Mouse (Mus musculus) cerebellum, postnatal 14 days (tissue): ENCODE results near the gene Rhbdf1.

ENCODE experiments used
- DNase-seq, 2 experiments: peaks; one replicate each; pipeline ENCODE4 v3.0.0; 2021; ENCODE audit warnings: mixed read lengths in 2 of 2

Gene Rhbdf1

DNA sequence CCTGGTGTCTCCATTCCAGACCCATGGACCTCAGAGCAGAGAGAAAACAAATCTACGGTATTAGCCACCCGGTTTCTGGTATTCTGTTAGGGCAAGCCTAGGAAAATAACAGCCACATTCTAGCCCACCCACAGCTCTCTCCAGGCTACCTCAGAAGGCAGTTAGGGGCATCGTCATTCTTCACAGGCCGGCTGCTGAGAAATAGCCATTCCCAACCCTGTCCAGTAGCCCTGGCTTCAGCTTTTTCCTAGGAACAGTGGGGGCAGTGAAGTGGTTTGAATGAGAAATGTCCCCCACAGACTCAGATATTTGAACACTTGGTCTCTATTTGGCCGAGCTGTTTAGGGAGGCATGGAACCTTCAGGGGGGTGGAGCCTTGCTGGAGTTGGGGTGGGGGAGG lies 32.7 kb downstream of the Rhbdf1 start:
- no peak for DNase-seq

DNA sequence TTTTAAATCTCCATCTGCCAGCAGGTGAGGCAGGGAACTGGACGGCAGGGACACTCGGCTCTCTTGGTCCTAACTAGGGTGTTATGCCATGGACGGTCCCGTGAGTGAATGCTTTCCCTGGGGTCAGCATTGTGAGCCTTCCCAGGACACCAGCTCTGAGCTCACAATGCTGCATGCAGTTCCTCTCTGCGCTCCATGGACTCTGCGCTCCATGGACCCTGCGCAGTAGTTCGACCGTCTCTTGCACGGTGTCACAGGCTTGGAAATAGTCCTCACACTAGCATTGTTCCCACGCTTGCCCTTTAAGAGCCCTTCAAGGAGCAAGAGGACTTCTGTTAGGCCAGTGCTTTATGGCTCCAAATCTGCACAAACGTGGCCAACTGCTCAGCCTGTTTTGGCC lies 33.2 kb downstream of the Rhbdf1 start:
- no peak for DNase-seq

DNA sequence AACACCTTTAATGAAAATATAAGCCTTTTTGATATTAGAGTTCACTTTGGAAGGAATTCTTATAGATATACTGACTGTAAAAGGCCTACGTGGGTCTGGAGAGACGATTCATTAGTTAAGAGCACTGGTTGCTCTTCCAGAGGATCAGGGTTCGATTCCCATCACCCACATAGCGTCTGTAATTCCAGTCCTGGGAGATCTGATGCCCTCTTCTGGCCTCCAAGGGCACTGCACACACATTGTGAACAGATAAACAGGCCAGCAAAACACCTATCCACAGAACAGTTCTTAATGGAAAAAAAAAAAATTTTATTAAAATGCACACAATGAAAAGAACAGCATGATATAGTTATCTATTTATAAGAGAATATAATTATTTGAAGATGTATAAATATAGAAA lies 34.8 kb downstream of the Rhbdf1 start:
- no peak for DNase-seq

DNA sequence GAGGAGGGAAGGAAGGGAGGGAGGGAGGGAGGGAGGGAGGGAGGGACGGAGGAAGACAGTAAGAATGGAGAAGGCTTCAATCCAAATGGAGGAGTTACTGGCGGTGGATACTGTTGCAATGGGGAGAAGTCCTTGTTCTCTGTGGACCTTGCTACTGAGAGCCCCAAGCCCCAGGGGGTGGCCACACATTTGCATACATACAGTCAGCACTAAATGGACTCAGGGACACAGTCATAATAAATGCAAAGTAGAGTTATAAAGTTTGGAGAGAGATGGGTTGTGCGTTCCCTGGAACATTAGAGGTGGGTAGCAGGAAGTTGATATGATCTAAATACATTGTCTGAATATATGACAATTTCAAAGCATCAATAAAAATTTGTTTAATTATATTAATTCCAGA lies 36.1 kb downstream of the Rhbdf1 start:
- no peak for DNase-seq

DNA sequence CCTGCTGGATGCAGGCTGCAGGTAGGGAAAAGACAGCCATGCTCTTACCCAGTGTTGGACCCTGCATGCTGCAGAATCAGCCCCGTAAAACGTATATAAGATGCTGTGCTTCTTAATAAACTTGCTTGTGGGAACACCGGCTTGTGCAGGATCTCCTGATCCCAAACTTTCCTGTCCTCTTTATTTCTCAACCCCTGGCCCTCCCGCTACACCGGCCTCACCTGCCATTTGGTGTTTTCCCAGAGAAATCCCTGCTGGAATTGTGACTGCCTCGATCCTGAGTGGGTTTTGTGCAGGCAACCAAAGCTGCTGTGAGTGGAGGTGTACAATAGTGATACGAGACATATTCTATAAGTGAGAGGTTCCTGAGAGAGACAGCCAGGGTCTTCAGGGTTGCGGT lies 37.6 kb downstream of the Rhbdf1 start:
- no peak for DNase-seq

DNA sequence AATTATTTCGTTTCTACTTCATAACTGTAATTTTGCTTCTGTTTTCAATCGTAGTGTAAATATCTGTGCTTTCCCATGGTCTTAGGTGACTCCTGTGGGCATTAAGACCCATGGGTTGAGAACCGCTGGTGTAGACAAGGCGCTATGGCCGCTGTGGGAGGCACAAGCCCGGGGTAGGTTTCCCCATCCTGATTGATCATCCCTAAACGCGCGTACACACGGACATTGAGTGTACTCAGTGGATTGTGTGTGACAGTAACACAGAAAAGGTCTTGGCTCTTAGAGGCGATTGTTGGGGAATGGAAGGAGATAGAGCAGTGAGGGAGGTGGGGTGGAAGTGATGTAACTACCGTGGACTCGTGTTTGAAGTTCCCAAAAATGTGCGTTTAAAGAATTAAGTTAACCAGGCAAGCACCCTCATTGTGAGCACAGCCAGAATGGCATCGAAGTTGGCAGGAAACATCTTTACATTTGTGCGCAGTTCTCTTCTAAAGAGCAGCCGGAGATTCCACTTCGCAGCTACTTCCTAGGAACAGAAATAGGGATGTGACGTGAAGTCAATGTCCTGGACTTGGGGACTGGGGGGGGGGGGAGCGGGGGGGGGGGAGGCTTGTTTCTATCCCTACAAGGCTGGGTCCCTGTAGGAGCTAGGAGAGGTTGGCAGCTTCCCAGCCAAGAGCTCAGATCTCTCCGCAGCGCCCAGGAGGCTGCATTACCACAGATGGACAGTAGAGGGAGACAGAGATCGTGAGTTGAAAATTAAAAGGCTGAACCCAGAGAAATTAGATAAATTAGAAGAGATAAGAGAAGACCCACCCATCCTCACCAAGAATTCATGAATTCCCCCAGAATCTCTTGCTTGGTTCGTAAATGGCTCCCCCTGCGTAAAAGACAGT lies 39.9 kb downstream of the Rhbdf1 start:
- DNase-seq: peak; percentile 97 to 98

DNA sequence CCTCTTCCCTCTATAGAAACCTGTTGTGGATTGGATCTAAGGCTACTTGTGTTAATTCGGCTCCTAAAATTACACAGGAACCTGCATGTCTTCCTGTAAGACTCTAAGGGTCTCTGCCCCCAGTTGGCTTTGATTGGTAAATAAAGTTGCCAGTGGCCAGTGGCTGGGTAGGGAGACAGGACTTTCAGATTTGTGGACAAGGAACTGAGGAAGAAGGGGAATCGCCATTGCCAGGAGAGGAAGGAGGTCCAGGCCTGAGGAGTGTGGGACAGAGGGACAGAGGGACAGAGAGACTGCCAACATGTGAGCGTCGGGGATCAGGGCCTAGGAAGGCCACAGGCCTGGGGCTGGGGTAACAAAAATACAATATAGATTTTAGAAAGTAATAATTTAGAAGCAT lies 40.9 kb downstream of the Rhbdf1 start:
- DNase-seq: no peak

DNA sequence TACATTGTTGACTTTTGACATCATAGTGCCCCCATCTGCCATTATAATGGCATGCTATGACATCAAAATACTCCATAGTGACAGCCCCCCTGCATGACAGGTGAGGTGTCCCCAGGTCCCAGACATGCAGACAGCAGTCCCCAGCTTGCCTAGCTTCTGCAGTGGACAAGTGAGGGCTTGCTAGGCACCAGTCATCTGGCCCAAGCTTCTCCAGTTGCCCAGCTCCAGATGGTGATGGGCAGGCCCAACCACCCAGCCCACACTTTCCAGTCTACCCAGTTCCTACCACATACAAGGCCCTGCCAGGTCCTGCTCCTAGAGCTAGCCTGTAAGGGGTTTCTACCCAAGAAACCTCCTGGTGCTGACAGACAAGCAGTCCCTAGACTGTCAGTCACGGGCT lies 43.6 kb downstream of the Rhbdf1 start:
- DNase-seq: no peak

DNA sequence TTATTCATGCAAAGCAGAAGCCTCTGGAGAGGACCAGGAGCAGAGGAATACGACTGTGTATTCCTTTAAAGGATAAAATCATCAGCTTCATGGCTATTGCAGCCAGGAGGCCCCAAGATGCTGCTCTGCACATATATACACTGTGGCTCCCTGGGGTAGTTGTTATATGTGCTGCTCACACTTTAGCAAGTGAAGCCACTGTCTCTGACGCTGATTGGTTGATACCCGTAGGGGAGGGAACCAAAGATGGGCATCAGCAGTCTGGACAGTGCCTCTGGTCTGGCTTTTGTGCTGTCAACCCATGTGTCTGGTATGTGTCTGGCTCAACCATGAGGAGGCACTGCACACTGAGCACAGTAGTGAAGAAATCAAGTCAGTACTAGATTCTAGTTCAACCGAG lies 55.4 kb downstream of the Rhbdf1 start:
- no peak for DNase-seq

DNA sequence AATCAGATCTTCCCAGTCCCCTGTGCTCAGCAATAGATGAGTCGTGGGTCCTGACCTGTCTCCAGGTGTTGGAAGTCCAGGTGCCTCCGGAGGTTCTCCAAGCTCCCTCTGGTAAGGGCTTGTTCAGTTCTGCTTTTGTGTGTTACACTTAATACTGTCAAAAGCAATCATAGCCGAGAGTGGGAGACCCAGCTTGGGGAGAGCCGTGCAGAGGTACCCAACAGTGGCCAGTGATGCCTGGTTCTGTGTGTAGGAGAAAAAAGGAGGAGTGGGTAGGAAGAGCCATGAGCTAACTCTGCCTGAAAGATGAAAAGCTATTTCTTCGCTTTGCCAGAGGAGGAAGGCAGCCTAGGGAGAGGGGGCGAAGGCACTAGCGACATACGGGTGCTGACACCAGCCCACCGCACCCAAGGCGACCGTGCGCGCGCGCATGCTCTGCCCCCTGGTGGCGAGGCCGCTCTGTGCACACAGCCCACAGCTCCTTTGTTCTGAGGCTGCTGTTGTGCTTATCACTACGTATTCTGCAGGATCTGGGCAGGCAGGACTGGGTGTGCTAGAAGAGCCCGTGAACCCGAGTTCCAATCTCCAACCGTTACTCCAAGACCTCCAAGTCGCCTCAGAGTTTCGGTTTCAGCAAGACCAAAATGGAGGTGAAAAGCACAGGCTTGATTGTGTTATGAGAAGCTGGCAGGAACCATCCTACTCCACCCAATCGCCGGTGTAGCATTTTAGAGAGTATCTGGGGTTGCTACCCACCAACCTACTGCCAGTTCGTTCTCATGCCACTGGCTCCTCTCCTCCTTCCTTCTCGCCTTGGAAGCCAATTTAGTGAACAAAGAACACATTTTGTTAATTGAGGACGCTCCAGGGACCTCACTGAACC lies 59.9 kb downstream of the Rhbdf1 start:
- peak; percentile 95 to 97 for DNase-seq

DNA sequence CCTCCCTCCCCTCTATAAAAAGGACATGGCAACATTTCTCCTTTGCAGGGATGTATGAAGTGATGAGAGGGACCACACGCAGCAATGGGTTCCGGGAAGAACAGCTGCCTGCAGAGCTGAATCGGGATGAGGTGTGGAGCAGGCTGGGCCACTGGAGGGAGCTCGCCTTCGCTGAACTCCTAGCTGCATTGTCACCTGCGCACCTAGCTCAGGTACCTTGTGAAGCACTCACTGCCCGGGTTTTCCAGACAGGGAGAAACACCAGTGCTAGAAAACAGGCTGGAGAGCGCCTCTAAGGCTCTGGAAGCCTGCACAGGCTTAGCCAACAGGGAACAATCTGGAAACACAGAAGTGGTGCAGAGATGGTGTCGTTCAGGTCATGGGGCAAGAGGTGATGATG lies 60.6 kb downstream of the Rhbdf1 start:
- peak; percentile 66 to 71 for DNase-seq

DNA sequence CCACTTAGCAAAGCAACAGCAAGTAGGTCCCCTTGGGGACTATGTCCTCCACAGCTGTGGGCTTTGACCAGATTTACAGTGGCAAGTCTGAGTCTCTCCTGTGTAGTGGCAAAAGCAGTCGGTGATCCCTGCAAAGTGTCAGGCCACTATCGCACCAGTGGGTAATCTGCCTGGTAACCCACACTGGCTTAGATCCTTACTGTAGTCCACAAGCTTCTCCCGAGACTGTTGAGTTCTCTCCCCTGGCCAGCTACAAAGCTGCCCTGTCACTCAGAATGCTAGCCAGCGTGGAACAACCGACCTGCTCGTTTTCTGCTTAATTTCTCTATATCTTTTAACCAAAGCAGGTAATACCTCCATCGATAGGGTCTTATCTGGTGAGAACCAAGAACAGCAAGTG lies 61.8 kb downstream of the Rhbdf1 start:
- no peak for DNase-seq
